Mouse (Mus musculus) effector memory CD4-positive, alpha-beta T cell, adult 7 months (primary cell): ENCODE results near the gene Lmx1b. TPM values are rescaled to one million over a fixed set of nuclear protein-coding genes. Genes with fewer than 3 reads are reported as not detected.

Source experiments
- polyA plus RNA-seq: library from polyadenylated mRNA; unstranded; fragments of 100-300 nt; shearing (Covaris generic); gene quantifications from one replicate; pipeline ENCODE4 v1.2.1, GENCODE M21; 2017

The Lmx1b gene
- polyA plus RNA-seq: 0.16 TPM

DNA sequence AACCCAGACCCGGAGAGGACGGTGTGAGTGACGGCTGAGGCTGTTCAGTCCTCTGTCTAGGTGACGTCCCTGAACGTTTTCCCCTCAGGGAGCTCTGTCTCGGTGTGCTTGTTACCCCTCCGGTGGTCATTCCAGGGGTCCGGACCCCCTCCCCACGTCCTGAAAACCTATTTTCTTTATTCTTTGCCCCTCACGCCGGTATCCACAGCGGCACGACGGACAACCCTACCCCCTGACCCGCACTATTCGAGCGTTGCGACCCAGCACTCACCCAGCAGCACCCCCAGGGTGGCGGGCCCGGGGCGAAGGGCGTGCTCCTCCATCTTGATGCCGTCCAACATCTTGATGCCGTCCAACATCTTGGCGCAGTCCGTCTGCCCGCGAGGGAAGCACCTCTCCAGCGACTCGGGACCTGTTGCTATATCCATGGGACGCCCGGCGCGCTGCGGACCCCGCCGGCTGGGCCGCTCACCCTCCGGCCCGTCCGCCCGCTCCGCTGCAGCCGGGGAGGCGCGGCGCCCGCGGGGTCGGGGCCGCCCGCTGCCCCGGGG lies at the start of gene Lmx1b:
Lmx1b (minus strand) TSS at position 341 of the 551 bp plus-strand sequence.

Other genes with a start within 250 kb of the Lmx1b start
- gene Zbtb34, start 209.2 kb downstream of the Lmx1b start, polyA plus RNA-seq: 3.8 TPM
- gene Zbtb43, start 172.0 kb downstream of the Lmx1b start, polyA plus RNA-seq: 18.1 TPM
- 8.9 TPM for gene Mvb12b, start 247.4 kb upstream of the Lmx1b start, polyA plus RNA-seq